Mouse (Mus musculus) small intestine, adult 2 months (tissue): ENCODE results near the gene Zcchc9. TPM values are rescaled to one million over a fixed set of nuclear protein-coding genes. Genes with fewer than 3 reads are reported as not detected.

Experiments used
- H3K27ac ChIP-seq: fragments of 200-500 bp; 2 replicates; pipeline ENCODE4 v1.5.1; 2012; ENCODE audit warnings: low read depth, low read length, control low read depth, inconsistent platforms; ENCODE audit not compliant: insufficient read depth
- H3K27me3 ChIP-seq: fragments of 200-500 bp; 2 replicates; pipeline ENCODE4 v1.6.1; 2012; ENCODE audit warnings: mild to moderate bottlenecking, moderate library complexity, low read length, inconsistent platforms; ENCODE audit not compliant: control insufficient read depth, insufficient read depth
- H3K36me3 ChIP-seq: fragments of 200-500 bp; 2 replicates; pipeline ENCODE4 v1.6.1; 2012; ENCODE audit warnings: mild to moderate bottlenecking, low read length, control low read depth, inconsistent platforms; ENCODE audit not compliant: control insufficient read depth, insufficient read depth
- H3K4me1 ChIP-seq: fragments of 200-500 bp; 2 replicates; pipeline ENCODE4 v1.6.1; 2012; ENCODE audit warnings: low read length, inconsistent platforms, mixed read lengths; ENCODE audit not compliant: control insufficient read depth, insufficient read depth, insufficient read length
- H3K4me3 ChIP-seq: fragments of 200-500 bp; 2 replicates; pipeline ENCODE4 v1.5.1; 2012; ENCODE audit warnings: low read depth, mild to moderate bottlenecking, control low read depth, inconsistent platforms, low read length, moderate library complexity
- CTCF ChIP-seq: fragments of 200-500 bp; IDR thresholded peaks from 2 replicates; pipeline ENCODE4 v1.5.1; 2012; ENCODE audit warnings: low read depth, mild to moderate bottlenecking, control low read depth, inconsistent platforms, low read length, moderate library complexity, mixed read lengths; ENCODE audit not compliant: insufficient replicate concordance, insufficient read length; ENCODE audit errors: extremely low read depth
- POLR2A ChIP-seq: fragments of 200-500 bp; IDR thresholded peaks from 2 replicates; pipeline ENCODE4 v1.6.1; 2012; ENCODE audit warnings: low read depth, mild to moderate bottlenecking, control low read depth, inconsistent platforms, low read length, moderate library complexity
- WGBS: fragments of 180-500 bp; shearing (Covaris S2); methylation state at CpG from one replicate; pipeline ENCODE4 v1.1.7; 2018; 5-methylcytosine and 5-hydroxymethylcytosine counted together
- polyA plus RNA-seq: library from polyadenylated mRNA; depleted of rRNA; stranded (reverse); fragments of >200 nt; gene quantifications from 2 replicates; pipeline ENCODE4 v1.2.3, GENCODE M21; 2012; rRNA removed

Zcchc9 gene
- polyA plus RNA-seq, 1 experiment: 12.9 TPM

DNA sequence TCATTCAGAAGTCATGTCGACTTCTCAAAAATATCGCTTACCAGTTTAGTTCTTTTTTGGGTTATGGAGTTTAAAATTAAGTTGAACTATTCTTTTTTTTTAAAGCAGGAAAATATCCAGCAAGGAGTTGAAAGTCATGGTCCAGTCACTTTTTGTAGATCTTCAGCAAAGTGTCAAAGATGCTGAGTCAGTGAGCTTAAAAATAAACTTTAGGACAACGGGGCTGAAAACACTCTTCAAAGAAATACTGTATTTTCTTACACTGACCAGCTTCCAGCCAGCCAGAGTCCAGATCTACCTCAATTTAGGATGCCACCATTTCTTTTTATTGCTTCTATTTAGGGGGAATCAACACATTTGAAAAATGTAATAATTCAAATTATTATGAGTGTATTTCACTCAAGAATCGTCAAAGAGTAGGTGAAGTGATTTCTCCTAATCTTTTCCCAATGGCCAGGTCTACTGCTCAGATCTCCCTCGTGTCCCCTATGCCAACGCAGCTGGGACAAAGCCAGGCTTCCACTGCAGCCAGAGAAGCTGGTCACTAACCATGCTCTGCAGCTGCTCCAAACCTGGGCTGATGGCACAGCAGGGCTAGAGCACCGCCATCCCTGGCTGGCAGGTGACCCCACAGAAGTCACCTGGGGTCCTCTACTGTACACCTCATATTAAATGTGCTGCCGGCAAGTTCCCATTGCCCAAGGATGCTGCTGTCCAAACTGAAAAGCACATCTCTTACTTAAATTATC, 47.0 kb downstream of the Zcchc9 start:
- Histone ChIP-seq H3K4me3 (no peak overlapping the region), H3K4me1 (peaks cover 14% of the 10 kb centered on the region), H3K27ac (no peak overlapping the region), H3K36me3 (peaks cover 6% of the 10 kb centered on the region; the same call in 1 of the 2 replicates), H3K27me3 (no peaks in the 10 kb centered on the region)
- TF ChIP-seq CTCF (no peak), POLR2A (no peak)
- WGBS: 92% methylated on average over 8 of the region's 8 CpGs

DNA sequence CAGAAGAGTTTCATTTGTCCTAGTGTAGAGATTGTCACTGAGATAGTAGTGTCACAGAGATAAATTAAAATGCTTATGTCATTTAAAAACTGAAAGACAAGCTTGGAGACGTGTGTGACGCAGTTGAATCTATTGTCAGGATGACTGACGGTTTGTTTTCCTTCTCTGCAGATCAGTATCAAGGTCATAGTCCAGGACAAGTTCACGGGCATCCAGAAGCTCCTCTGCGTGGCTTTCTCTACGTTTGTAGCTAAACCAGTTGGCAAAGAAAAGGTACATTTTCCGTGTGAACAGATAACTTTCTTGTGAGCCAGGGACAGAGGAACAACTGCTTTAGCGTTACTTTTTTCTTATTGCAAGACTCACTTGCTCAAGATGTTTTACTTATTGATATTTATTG, 47.7 kb downstream of the Zcchc9 start:
- H3K36me3 ChIP-seq: peaks cover 6% of the 10 kb centered on the region; the same call in 1 of the 2 replicates
- no peak overlapping the region for H3K4me3 ChIP-seq
- peaks cover 14% of the 10 kb centered on the region for H3K4me1 ChIP-seq
- H3K27ac ChIP-seq: no peak overlapping the region
- 31% methylated on average over 8 of the region's 8 CpGs for WGBS
- no peaks in the 10 kb centered on the region for H3K27me3 ChIP-seq
- no peak for TF ChIP-seq POLR2A
- no peak for TF ChIP-seq CTCF

DNA sequence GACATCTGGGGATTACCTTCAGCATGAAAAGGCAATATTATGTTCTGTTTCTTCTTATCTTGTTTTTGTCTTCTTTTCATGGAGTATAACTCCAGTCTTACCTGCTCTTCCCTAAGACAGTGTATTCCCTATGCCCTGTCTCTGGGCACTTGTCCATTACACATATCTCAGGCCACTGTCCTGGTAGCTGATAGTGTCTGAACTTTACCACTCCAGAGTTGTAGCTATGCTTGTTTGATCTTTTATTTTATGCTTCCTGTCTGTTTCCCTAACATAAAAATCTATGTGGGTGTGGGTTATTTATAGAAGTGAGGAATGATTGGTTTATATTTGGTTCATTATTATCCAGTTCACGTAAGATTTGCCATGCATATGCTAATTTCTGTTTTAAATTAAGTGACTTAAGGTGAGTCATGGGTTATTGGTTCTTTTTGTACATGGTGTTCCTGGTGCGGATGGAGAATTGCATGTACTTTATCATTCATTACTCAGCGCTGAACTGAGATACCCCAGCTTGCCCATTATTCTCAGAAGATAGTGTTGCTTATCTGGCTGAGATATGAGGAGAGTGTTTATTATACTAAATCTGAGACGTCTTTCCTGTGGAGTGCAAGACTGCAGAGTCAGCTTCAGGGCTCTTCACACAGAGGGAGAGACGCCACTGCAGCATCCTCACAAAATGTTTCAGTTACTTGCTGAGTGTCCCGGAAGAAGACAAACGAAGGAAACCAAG, 49.0 kb downstream of the Zcchc9 start:
- no peak for TF ChIP-seq CTCF
- no peak for TF ChIP-seq POLR2A
- peaks cover 6% of the 10 kb centered on the region; the same call in 1 of the 2 replicates for H3K36me3 ChIP-seq
- 26% methylated on average over 7 of the region's 7 CpGs for WGBS
- peaks cover 12% of the 10 kb centered on the region; the same call in 1 of the 2 replicates for H3K4me1 ChIP-seq
- peak overlapping the region; percentile 85 for H3K27ac ChIP-seq
- no peaks in the 10 kb centered on the region for H3K27me3 ChIP-seq
- no peak overlapping the region for H3K4me3 ChIP-seq

DNA sequence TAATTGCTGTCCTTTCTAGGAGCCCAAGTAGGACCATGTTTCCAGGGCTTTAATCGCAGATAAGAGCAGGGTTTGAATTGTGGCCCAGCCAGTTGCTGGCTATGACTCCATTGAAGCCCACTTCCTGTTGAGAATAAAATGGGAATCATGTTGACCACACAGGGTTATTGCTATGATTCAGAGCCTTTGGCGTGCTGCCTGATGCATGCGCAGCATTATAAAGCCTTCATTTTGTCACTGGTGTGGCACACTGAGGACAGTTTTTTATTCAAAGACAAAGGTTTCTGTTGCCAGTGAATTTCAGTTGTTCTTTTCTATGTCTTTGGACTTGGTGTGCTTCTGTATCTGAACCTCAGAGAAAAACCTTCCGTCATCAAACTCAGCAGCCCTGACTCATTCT, 51.3 kb downstream of the Zcchc9 start:
- no peak overlapping the region for H3K4me3 ChIP-seq
- 81% methylated on average over 4 of the region's 4 CpGs for WGBS
- peaks cover 6% of the 10 kb centered on the region; the same call in 1 of the 2 replicates for H3K4me1 ChIP-seq
- peaks cover 6% of the 10 kb centered on the region; the same call in 1 of the 2 replicates for H3K36me3 ChIP-seq
- TF ChIP-seq CTCF (no peak), POLR2A (no peak)
- peak overlapping the region; percentile 15; the same call in 1 of the 2 replicates for H3K27ac ChIP-seq
- H3K27me3 ChIP-seq: no peaks in the 10 kb centered on the region

DNA sequence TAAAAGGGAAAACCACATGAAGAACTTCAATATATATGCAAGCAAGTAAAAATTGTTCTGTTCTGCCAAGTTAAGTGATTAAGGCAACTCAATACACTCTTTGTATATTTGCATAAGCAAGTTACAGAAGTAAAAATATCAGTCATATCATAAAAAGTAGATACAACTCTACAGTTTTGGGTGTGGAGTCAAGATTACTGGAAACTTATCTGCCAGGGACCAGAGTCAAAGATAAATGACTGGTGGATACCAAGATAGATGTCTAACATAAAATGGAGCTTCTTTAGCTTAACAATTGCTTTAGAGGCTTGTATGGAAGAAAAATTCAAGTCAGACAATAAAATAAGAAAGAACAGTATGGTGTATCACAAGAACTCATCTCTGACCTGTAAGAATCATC, 52.7 kb downstream of the Zcchc9 start:
- 0 out of 2 replicates have a peak, but pooled peaks cover 2% of the 10 kb centered on the region for H3K36me3 ChIP-seq
- TF ChIP-seq CTCF: no peak
- TF ChIP-seq POLR2A: no peak
- H3K4me3 ChIP-seq: no peak overlapping the region
- H3K27ac ChIP-seq: no peak overlapping the region
- peaks cover 3% of the 10 kb centered on the region; the same call in 1 of the 2 replicates for H3K4me1 ChIP-seq
- H3K27me3 ChIP-seq: no peaks in the 10 kb centered on the region

DNA sequence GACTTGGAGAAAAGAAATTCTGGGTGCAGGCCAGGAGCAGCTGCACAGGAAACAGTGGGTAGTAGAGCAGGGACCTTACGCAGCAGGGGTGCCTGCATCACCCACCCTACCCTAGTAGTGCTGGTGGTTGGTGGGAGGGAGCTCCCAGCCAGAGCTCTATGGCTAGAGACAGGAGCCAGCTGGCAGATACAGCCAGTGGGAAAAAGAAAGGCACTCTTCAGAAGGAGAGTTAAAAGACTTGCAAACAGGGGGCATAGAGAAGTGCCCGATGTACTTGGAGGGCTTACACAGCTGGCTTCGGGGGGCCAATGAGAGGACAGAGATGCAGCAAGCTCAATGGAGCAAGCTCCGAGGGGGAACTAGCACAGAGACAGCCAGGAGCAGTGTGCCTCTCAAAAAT, 53.8 kb downstream of the Zcchc9 start:
- Histone ChIP-seq H3K36me3 (0 out of 2 replicates have a peak, but pooled peaks cover 2% of the 10 kb centered on the region), H3K4me1 (peaks cover 3% of the 10 kb centered on the region; the same call in 1 of the 2 replicates), H3K27ac (no peak overlapping the region), H3K4me3 (no peak overlapping the region), H3K27me3 (no peaks in the 10 kb centered on the region)
- no peak for TF ChIP-seq POLR2A
- TF ChIP-seq CTCF: no peak
- WGBS: 56% methylated on average over 4 of the region's 4 CpGs

DNA sequence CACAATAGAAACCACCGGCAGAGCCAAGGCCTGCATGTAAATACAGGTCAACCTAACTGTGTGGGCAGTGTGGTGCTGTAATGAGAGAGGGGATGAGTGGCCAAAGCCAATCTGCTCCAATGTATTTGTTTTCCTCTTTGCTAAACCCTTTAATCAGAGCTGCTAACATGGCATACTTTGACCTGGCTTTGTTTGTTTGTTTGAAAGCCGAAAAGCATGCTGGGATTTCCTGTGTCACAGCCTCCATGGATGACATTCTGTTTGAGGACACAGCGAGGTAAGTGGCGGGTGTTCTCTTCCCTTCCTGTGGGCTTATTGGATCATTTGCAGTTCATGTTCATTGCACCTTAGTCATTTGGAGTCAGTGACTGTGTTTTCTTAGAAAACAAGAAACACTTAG, 57.5 kb downstream of the Zcchc9 start:
- Histone ChIP-seq H3K27ac (no peak overlapping the region), H3K27me3 (no peaks in the 10 kb centered on the region), H3K4me3 (no peak overlapping the region), H3K36me3 (no peaks in the 10 kb centered on the region), H3K4me1 (no peaks in the 10 kb centered on the region)
- 77% methylated on average over 4 of the region's 4 CpGs for WGBS
- no peak for TF ChIP-seq CTCF
- no peak for TF ChIP-seq POLR2A

DNA sequence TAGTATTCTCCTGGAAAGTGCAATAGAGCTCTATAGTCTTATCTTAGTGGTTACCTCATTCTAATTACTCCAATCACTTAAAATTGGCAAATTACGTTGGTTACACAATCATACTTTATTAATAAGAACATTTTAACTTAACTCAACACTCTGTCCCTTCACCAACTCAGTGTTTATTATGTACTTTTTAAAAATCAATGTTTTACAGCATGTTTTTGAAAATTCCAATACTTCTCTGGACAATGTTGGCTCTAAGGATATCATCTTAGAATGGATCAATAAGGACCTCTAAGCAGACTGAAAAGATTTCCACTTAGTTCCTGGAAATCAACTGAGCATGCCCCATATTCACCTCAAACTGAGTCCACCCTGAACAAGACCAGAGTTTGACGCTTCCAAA, 59.1 kb downstream of the Zcchc9 start:
- Histone ChIP-seq H3K27ac (no peak overlapping the region), H3K27me3 (no peaks in the 10 kb centered on the region), H3K4me1 (no peaks in the 10 kb centered on the region), H3K4me3 (no peak overlapping the region), H3K36me3 (no peaks in the 10 kb centered on the region)
- WGBS: 81% methylated on average over 2 of the region's 2 CpGs
- TF ChIP-seq CTCF (no peak), POLR2A (no peak)

Other genes with a start within 250 kb of the Zcchc9 start
- gene Acot12, start 66.2 kb downstream of the Zcchc9 start, polyA plus RNA-seq: 12.1 and 31.8 TPM in 2 replicates
- not detected in 2 replicates for gene Ckmt2, start 69.2 kb upstream of the Zcchc9 start, polyA plus RNA-seq